Mouse (Mus musculus) pancreas, adult 10 weeks (tissue): ENCODE results near the gene Gimap1. TPM values are rescaled to one million over a fixed set of nuclear protein-coding genes. Genes with fewer than 3 reads are reported as not detected.

Experiments used
- polyA plus RNA-seq: library from polyadenylated mRNA; stranded (reverse); fragments of 350-450 nt; fragmentation: Illumina TruSeq; extraction: RNeasy Lipid Tissue Mini Kit (QIAGEN cat#74804); gene quantifications from one replicate; pipeline ENCODE4 v1.2.3, GENCODE M21; 2015; ENCODE audit warnings: low read depth, low replicate concordance; ENCODE audit not compliant: insufficient read depth

Gimap1 gene
- 4.0 TPM for polyA plus RNA-seq

DNA sequence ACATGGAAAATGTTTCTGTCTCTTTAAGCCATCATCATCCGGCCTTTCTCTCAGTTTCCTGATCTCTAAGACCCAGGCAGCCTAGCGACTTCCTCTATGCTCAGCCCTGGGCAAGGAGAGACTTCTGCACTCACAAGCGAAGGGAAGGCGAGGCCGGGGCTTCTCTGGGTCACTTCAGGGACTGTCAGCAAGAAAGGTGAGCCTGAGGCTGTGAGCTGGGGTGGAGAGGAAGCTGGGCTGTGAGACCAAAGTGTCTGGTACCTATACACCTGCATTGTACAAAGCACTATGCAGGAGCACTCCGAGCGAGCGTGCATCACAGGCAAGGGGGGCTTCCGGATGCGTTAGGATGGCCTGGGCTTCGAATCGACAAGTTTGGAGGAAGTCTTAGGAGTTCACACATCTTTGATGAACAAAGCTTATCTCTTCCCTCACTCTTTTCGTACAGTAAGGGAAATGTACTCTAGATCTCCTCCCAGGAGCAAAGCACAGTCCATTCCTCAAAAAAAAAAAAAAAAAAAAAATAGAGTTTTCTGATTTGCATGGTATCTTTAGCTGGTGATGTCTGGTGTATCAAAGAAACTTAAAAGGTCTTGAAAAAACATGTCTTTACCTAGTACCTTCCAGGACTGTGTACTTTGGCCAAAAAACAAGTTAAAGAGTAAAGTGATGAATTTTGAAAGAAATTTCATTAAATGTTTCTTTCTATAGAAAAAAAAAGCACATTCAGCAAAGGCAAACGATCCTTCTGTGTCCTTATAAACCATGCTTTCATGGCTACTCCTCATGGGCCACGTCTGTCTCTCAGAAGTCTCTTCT, at the start of gene Gimap1:
Gimap1 (plus strand) TSS at position 94 of the 819 bp plus-strand sequence.

DNA sequence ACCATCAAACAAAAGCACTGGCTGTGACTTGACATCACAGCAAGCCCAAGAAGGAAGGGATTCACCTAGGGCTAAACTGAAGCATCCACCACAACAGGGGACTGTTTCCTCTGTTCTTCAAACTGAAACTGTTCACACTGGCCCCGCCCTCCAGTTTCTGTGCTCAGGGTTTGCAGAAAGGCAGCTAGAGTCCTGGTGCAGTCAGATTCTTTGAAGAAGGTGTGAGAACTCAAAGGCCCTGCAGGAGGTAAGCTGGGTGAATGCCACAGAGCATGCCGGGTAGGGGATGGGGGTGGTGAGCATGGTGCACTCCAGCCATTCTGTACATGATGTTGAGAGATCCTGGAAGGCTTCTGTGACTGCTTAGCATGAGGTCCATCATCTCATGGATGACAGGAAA, 20.4 kb upstream of the Gimap1 start, which contains the start of the genes Gm28053 and Gimap7:
Gm28053 (plus strand) TSS at position 153 of the 400 bp plus-strand sequence.
Gimap7 (plus strand) TSS at position 167 of the 400 bp plus-strand sequence.

DNA sequence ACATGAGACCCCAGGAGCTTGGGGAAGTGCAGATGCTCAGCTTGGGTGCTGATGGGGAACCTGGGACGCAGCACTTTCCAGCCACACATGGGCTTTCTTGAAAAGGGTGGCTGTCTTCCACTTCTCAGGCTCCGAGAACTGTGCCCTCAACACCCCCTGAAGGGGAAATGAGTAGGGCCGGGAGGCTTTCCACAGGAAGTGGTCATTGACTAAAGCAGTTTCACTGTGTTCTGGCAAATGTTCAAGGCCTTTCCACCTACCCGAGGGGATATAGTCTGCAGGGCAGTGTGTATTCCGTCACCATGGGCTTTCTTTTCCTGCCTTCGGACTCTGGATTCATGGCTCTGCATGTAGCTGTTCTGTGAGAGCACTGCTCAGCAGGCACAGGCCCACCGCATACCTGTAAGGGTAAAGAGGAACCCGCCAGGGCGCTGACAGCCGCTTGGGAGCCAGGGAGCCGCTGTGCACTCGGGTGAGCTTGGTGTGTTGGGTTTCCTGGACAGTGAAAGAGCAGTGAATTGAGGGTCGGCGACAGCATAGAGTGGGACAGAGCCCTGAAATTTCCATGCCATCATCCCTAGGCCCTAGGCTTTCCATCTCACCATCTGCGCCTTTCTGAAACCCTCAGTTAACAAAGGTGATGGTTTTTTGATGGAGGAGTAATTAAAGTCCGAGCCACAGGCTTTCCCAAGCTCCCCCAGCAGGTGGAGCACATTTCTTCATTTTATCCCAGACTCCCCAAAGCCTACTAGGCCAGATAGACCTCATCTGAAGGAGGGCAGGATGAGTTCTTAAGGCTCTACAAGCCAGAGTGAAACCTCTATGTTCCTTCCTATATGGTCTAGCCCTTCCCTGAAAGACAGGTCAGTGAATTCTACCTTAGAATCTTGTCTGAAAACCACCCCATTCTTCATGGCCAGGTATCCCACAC, 7.4 kb downstream of the Gimap1 start, which contains the start of gene Gimap5:
Gimap5 (plus strand) TSS at position 239 of the 931 bp plus-strand sequence.

DNA sequence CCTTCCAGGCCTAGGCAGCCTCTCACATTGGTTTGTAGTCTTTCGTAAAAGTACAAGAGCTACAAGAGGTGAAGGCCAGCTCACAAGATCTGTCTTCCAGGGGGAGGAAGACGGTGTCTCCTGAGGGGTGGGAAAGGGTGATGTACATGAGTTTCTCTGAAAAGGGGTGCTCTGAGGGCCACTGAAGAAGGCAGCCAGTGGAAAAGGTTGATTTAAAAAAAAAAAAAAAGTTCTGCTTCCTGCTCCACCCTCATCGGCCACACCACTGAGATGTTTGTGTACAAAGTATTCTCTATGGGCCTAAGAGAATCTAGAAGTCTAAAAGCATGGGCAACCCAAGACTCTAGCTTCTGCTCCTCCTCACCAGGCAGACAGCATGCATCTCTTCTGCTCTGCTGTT, 31.8 kb downstream of the Gimap1 start, which contains the start of gene Gimap3:
Gimap3 (minus strand) TSS at position 156 of the 400 bp plus-strand sequence.

Other genes with a start within 250 kb of the Gimap1 start
- gene Atp6v0e2, start 201.4 kb upstream of the Gimap1 start, polyA plus RNA-seq, result 9.6 TPM
- 2.2 TPM for gene Lrrc61, start 184.3 kb upstream of the Gimap1 start, polyA plus RNA-seq
- 112 TPM for gene Rarres2, start 166.3 kb upstream of the Gimap1 start, polyA plus RNA-seq
- gene Gm45021, start 149.4 kb upstream of the Gimap1 start, polyA plus RNA-seq, result not detected
- 4.4 TPM for gene Repin1, start 145.2 kb upstream of the Gimap1 start, polyA plus RNA-seq
- gene Gm44965, start 145.1 kb upstream of the Gimap1 start, polyA plus RNA-seq, result not detected
- gene Zfp775, start 137.0 kb upstream of the Gimap1 start, polyA plus RNA-seq, result 0.96 TPM
- not detected for gene AI854703, start 112.3 kb upstream of the Gimap1 start, polyA plus RNA-seq
- gene Gimap8, start 91.8 kb upstream of the Gimap1 start, polyA plus RNA-seq, result 4.8 TPM
- gene Gimap9, start 62.9 kb upstream of the Gimap1 start, polyA plus RNA-seq, result 4.9 TPM
- gene Gimap4, start 54.5 kb upstream of the Gimap1 start, polyA plus RNA-seq, result 21.8 TPM
- gene Gimap6, start 30.8 kb upstream of the Gimap1 start, polyA plus RNA-seq, result 20.6 TPM
- not detected for gene Gm28053, start 20.4 kb upstream of the Gimap1 start, polyA plus RNA-seq
- not detected for gene Gimap7, start 20.4 kb upstream of the Gimap1 start, polyA plus RNA-seq
- 4.9 TPM for gene Gimap5, start 7.1 kb downstream of the Gimap1 start, polyA plus RNA-seq
- gene Gimap3, start 31.8 kb downstream of the Gimap1 start, polyA plus RNA-seq, result 2.9 TPM
- gene Tmem176a, start 101.9 kb downstream of the Gimap1 start, polyA plus RNA-seq, result 37.5 TPM
- gene Tmem176b, start 102.4 kb downstream of the Gimap1 start, polyA plus RNA-seq, result 73.9 TPM
- not detected for gene Aoc1, start 133.8 kb downstream of the Gimap1 start, polyA plus RNA-seq
- gene 1600015I10Rik, start 190.8 kb downstream of the Gimap1 start, polyA plus RNA-seq, result not detected
- not detected for gene Doxl2, start 235.9 kb downstream of the Gimap1 start, polyA plus RNA-seq
- not detected for gene Svs1, start 247.8 kb downstream of the Gimap1 start, polyA plus RNA-seq